Mouse (Mus musculus): ENCODE results near the gene Arhgap27.

DNA sequence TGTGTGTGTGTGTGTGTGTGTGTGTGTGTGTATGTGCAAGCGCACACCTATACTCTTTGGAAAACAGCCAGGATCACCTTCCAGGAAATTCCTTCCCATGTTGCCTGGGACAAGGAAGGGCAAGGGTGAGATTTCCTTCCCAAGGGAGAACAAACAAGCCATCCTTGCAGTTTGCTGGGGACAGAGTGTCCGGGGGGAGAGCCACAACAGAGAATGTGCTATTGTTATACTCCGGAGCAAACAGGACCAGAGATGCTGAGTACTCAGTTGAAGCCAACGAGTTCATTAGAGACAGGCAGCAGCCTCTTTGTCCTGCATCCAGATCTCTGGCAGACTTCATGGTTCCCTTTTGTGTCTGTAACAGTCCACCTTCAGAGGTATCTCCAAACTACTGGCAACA, 5.2 kb downstream of the Arhgap27 start:
- TF ChIP-seq CTCF (IDR thresholded peaks at IDR 0.05; ENCODE audit: extremely low read depth, insufficient read length, insufficient replicate concordance, low read depth, low read length) = no peak
- no peak for TF ChIP-seq POLR2A (IDR thresholded peaks at IDR 0.05; ENCODE audit: low read depth, low read length)

Data from small intestine, adult 2 months (tissue).